Mouse (Mus musculus): ENCODE data around the gene Msi2.

The Msi2 gene

DNA sequence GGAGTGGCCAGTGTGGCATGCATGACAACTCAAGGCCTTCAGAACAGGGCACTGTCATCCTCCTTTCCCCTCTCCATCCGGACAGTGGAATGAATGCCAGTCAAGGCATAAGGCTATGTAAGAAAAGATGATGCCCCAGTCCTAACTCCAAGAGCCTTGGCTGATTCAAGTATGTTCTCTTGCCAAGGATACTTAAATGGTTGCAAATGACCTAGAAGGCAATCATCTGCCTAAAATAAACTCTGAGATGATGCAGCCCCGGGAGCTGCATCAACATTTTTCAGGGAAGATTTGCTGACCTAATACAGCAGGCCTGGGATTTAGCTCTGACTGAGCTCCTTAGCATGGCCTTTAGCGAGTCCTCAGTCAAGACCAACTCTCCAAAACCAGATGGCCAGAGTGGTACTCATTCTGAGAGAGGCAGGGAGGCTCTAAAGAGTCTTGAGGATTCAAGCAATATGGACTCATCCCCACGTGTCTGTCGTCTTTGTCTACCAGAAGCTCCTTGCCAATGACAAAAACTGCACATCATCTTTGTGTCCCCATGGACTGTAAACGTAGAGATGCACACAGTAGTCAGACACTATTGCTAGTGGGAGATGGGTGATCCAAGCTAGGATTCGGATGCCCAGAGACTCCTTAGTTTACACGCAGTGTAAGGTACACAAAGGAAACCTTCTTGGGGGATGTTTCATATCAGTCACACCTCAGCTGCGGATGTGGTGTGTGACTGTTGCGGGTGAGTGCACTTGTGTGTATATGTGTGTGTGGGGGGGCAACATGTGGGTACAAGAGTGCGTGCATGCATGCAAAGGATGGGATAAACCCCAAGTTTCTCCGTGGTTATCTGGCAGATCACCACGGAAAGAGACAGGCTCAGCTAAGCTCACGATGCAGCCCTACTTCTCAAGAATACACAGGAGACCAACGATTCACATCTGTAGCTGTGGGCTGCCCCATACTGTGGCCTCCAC lies 176.4 kb downstream of the Msi2 start:
- DNase-seq (ENCODE audit: low read depth): no peak

GRCm38 (mm10) chr11:88539637-88540478 lies 178.5 kb downstream of the Msi2 start:
- DNase-seq (ENCODE audit: low read depth): no peak

DNA sequence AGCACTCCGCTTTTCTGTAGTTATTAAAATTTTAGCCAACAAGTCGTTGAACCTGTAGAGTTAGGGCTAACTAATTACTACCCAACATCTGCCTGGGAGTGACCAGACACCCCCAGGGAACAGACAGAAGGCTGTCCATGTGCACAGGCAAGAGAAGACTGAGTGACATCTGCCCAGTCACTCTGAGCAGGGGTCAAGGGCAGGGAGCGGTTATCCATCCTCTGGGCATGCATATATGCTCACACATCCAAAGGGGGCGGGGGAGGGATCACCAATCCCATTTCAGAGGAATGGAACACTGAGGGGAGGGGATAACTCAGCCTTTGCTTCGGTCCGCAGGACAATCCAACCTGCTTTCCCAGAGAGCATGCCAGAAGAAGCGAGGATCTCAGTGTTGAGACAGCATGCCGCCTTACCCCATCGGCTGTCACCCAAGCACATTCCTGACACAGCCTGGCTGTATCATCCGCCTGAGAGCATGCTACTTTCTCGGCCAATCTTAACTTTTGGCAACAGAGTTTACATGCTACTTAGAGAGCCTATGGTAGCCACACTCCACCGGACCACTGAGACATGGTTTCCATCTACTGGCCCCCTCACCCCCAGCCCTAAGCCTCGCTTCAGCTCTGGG lies 179.5 kb downstream of the Msi2 start:
- DNase-seq (ENCODE audit: low read depth): no peak

- no peak for DNase-seq (ENCODE audit: low read depth)
These were observed 181.0 kb downstream of the Msi2 start for GRCm38 (mm10) chr11:88537344-88537743.

DNA sequence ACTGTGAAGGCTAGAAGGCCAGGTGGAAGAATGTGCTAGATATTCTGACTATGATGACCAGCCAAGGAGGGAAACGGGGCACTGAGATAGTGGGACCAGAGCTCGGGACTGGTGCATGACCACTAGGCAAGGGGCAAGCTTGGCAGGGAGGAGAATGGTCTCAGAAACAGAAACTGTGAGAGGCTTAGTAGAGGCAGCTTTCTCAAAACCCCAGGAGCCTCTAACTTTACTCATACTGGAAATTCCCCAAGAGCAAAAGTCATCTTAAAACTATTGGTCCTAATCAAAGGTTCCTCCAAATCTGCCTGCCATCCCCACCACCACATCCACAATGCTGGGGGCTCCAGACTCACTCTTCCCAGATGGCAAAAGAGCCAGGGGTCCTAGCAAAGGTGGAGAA lies 181.5 kb downstream of the Msi2 start:
- no peak for DNase-seq (ENCODE audit: low read depth)

DNA sequence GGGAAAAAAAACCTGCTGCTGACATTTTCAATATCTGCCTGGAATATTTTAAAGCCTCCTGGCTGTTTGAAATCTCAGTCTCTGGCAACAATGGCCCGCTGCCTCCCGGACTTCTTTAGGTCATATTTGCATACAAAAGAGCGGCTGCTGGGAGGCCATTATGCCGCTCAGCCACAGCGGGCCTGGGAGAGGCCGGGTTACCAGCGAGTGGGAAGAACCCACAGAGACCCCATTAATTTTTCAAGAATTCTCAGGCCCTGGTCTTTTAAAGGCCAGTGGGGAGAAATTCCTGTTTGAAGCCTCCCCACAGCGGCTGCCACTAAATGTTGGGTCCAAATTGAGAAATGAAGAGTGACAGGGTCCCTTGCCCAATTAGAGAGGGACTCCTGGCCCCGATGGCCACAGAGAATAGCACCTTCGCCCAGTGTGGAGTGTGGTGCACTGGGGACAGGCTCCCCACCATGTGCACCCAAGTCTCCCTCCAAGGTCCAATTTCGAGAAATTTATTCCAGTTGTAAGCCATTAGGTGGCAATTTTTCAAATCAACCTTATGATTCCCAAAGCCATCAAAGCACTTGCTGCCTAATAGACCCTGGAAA lies 183.9 kb downstream of the Msi2 start:
- no peak for DNase-seq (ENCODE audit: low read depth)

GRCm38 (mm10) chr11:88532016-88532415 lies 186.3 kb downstream of the Msi2 start:
- no peak for DNase-seq (ENCODE audit: low read depth)

- no peak for DNase-seq (ENCODE audit: low read depth)
These were observed 188.3 kb downstream of the Msi2 start for GRCm38 (mm10) chr11:88530032-88530431.

- DNase-seq (ENCODE audit: low read depth): no peak
These were observed 189.7 kb downstream of the Msi2 start for GRCm38 (mm10) chr11:88528522-88529101.

- DNase-seq (ENCODE audit: low read depth): no peak
These were observed 191.6 kb downstream of the Msi2 start for GRCm38 (mm10) chr11:88526711-88527110.

- no peak for DNase-seq (ENCODE audit: low read depth)
These were observed 193.3 kb downstream of the Msi2 start for GRCm38 (mm10) chr11:88524790-88525575.

DNA sequence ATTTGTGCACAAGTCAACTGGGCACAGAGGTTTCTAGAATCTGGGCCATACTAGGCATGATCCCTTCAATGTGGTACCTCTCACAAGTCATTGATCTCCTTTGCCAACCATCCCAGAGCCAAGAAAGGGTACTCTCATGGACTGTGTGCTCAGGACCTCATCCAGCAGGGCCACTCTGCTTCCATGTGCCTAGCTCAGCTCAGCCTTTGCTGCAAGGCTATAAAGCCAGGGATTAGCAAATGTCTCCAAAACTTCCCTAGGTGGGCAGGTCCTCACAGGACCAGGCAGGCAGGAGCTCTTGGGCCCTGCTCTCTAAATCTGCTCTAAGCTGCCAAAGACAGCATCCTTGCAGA lies 193.9 kb downstream of the Msi2 start:
- DNase-seq (ENCODE audit: low read depth): no peak

DNA sequence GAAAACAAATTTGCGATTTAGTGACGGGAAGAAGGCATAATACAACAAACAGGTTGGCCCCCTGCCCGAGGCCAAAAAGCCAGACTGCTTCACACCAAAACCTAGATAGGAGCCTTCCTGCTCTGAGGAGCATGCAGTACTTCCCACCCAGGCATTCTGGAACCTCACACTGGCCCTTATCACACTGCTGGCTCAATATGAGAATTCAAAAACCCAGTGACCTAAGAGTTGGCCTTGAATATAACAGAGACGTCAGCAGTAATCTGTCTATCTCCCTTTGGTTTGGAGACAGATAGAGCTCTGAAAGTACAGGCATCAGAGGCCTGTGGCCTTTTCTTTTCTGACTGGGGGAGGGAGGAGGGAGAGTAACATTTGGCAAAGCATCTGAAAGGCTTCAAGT lies 194.4 kb downstream of the Msi2 start:
- DNase-seq (ENCODE audit: low read depth): no peak

DNA sequence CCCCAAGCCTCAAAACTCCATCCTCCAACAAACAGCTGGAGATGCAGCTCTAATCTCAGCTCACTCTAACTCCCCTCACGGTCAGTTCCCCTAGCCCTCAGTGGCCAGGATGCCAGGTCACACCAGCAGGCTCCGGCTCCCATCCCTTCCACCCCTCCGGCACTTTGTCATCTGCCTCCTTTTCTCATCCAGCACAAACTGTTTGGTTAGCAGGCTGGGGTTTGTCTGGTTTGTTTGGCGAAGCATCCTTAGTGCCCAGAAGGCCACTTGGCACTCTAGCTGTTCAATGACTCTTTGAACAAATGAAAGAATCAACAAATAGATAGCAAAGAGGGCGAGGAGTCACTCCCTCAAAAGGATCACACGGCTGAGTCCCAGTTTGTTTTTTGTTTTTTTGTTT lies 194.8 kb downstream of the Msi2 start:
- DNase-seq (ENCODE audit: low read depth): no peak

GRCm38 (mm10) chr11:88522114-88522513 lies 196.2 kb downstream of the Msi2 start:
- DNase-seq (ENCODE audit: low read depth): no peak

- DNase-seq (ENCODE audit: low read depth): no peak
These were observed 197.2 kb downstream of the Msi2 start for GRCm38 (mm10) chr11:88520951-88521730.

DNA sequence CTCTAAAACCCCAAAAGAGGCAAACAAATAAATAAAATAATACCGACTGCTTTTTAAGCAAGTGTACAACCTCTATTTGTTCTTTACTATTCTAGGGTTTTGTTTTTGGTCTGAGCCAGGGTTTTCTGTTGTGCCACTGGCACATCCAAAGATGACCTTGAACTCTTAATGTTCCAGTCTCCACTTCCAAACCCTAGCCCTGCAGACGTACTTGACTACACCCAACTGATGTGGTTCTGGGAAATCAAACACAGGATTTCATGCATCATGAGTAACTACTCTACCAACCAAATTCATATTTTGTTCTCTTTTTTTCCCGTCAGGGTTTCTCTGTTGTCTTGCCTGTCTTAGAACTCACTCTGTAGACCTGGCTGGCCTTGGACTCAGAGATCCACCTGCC lies 200.0 kb downstream of the Msi2 start:
- DNase-seq (ENCODE audit: low read depth): no peak

DNA sequence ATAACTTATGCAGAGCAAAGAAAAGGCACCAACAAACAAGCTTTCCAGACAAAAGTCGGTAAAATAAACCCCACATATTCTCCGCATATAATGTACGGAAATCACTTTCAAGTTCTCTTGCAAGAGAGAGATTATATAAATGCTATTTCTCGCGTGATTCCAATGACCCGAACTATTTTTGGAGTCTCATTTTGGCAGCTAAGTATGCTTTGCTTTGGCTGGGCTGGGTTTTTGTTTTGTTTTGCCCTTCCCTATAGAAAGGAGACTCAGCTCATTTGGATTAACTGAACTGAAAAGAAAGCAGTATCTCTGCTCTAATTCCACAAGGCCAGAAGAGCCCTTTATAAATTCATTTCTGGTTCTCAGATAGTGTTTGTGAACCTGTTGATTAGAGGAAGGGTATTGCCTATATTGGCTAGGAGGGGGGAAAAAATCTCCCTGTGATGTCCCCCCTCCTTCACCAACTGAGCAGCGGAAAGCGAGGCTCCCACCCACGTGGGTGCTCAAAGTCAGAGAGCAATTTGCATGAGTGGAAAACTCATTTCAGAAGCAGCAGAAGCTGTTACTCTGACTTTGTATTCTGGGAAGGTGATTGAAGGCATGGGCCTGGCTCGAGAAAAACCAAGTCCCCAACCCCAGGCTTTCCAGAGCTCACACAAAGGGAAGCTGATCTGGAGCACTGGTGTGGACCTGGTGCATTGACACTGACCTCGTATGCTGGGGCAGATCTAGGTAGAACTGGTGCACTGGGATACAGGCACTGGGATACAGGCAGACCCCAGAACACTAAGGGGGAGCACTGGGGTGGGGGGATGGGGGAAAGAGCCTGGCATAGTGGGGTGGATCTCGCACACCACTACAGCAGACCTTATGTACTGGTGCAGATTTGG lies 201.5 kb downstream of the Msi2 start:
- DNase-seq (ENCODE audit: low read depth): no peak

All from c-Kit-positive CD71-negative TER-119-negative erythroid progenitor cells, embryonic 14.5 days (primary cell).